Mouse (Mus musculus) CH12.LX (cell line): ENCODE results near the gene Adcy5. TPM values are rescaled to one million over a fixed set of nuclear protein-coding genes. Genes with fewer than 3 reads are reported as not detected.

ENCODE experiments used
- DNase-seq: peaks from one replicate; pipeline ENCODE4 v3.0.0-alpha.2; 2013; ENCODE audit errors: extremely low read depth
- H3K27ac ChIP-seq: 2 replicates; pipeline ENCODE4 v1.5.1; 2012; ENCODE audit warnings: low read depth, mild to moderate bottlenecking, control low read depth, moderate library complexity; ENCODE audit not compliant: insufficient read depth
- H3K27me3 ChIP-seq: replicated peaks from 2 replicates; pipeline ENCODE3; 2012; ENCODE audit warnings: inconsistent platforms
- H3K36me3 ChIP-seq, 2 experiments: replicated peaks in 1 of 2; 2 replicates each; pipeline versions ENCODE3 to v1.6.1; 2012; ENCODE audit warnings: inconsistent platforms in 1 of 2, low read length in 1 of 2, mild to moderate bottlenecking in 1 of 2, mixed read lengths in 1 of 2, moderate library complexity in 1 of 2; ENCODE audit not compliant: control insufficient read depth in 1 of 2, insufficient read depth in 1 of 2
- H3K4me1 ChIP-seq, 2 experiments: 2 replicates each; pipeline ENCODE4 v1.6.1; 2012; ENCODE audit warnings: inconsistent platforms in 1 of 2, moderate library complexity in 1 of 2; ENCODE audit not compliant: insufficient read depth in 2 of 2, control insufficient read depth in 1 of 2
- H3K4me2 ChIP-seq: 2 replicates; pipeline ENCODE4 v1.6.1; 2012; ENCODE audit warnings: low read depth, mild to moderate bottlenecking, control low read depth; ENCODE audit not compliant: poor library complexity, insufficient read depth, severe bottlenecking
- H3K4me3 ChIP-seq, 3 experiments: fragments of 150-350 bp in 1 of 3; sonication (generic) in 1 of 3; replicated peaks in 1 of 3; 2 replicates each; pipeline versions ENCODE3 to v1.5.1; 2011 to 2012; ENCODE audit warnings: low read depth in 2 of 3, low read length in 2 of 3, mild to moderate bottlenecking in 2 of 3, moderate library complexity in 2 of 3, control low read depth in 1 of 3, improper control_type of control experiment in 1 of 3, inconsistent platforms in 1 of 3, mixed read lengths in 1 of 3; ENCODE audit not compliant: poor library complexity in 1 of 3
- H3K79me2 ChIP-seq: replicated peaks from 2 replicates; pipeline ENCODE4 v1.6.1; 2012; ENCODE audit warnings: mild to moderate bottlenecking, moderate library complexity; ENCODE audit not compliant: control insufficient read depth, poor library complexity, insufficient read depth, severe bottlenecking; ENCODE audit errors: extremely low read depth
- H3K9ac ChIP-seq: 2 replicates; pipeline ENCODE4 v1.6.1; 2012; ENCODE audit warnings: low read depth, mild to moderate bottlenecking, control low read depth, moderate library complexity; ENCODE audit not compliant: insufficient read depth
- H3K9me3 ChIP-seq: replicated peaks from 2 replicates; pipeline ENCODE3; 2012; ENCODE audit warnings: low read length, inconsistent platforms, mixed read lengths
- BHLHE40 ChIP-seq: IDR thresholded peaks from 2 replicates; pipeline ENCODE4 v1.6.1; 2011; ENCODE audit warnings: mild to moderate bottlenecking, low read depth, low read length, improper control_type of control experiment
- CHD1 ChIP-seq: IDR thresholded peaks from 2 replicates; pipeline ENCODE4 v1.6.1; 2012; ENCODE audit warnings: low read depth, low read length, improper control_type of control experiment, inconsistent platforms
- CTCF ChIP-seq, 2 experiments: IDR thresholded peaks in 1 of 2; conservative IDR thresholded peaks in 1 of 2; 2 replicates each; pipeline ENCODE4 v1.5.1; 2011 to 2012; ENCODE audit warnings: low read depth in 2 of 2, low read length in 2 of 2, improper control_type of control experiment in 1 of 2, inconsistent platforms in 1 of 2, mild to moderate bottlenecking in 1 of 2, moderate library complexity in 1 of 2
- E2F4 ChIP-seq: IDR thresholded peaks from 2 replicates; pipeline ENCODE4 v1.6.1; 2011; ENCODE audit warnings: low read depth, low read length, improper control_type of control experiment; ENCODE audit not compliant: insufficient replicate concordance
- GABPA ChIP-seq: IDR thresholded peaks from 2 replicates; pipeline ENCODE4 v1.6.1; 2012; ENCODE audit warnings: low read depth, low read length, improper control_type of control experiment, inconsistent platforms; ENCODE audit not compliant: insufficient replicate concordance
- JUN ChIP-seq: IDR thresholded peaks from 2 replicates; pipeline ENCODE4 v1.6.1; 2011; ENCODE audit warnings: low read depth, mild to moderate bottlenecking, low read length, improper control_type of control experiment, moderate library complexity; ENCODE audit not compliant: insufficient read depth
- JUND ChIP-seq: conservative IDR thresholded peaks from 2 replicates; pipeline ENCODE4 v1.6.1; 2011; ENCODE audit warnings: low read depth, low read length, improper control_type of control experiment
- KAT2A ChIP-seq: IDR thresholded peaks from 2 replicates; pipeline ENCODE4 v1.6.1; 2012; ENCODE audit warnings: low read length, improper control_type of control experiment, inconsistent platforms; ENCODE audit not compliant: insufficient replicate concordance
- MAFK ChIP-seq: IDR thresholded peaks from 2 replicates; pipeline ENCODE4 v1.6.1; 2011; ENCODE audit warnings: low read length, improper control_type of control experiment; ENCODE audit not compliant: insufficient replicate concordance
- MEF2A ChIP-seq: IDR thresholded peaks from 2 replicates; pipeline ENCODE4 v1.6.1; 2014; ENCODE audit warnings: low read depth, mild to moderate bottlenecking, inconsistent platforms, low read length, improper control_type of control experiment, borderline replicate concordance
- MYC ChIP-seq: IDR thresholded peaks from 2 replicates; pipeline ENCODE4 v1.6.1; 2011; ENCODE audit warnings: low read depth, mild to moderate bottlenecking, improper control_type of control experiment, low read length
- NELFE ChIP-seq: IDR thresholded peaks from 2 replicates; pipeline ENCODE4 v1.6.1; 2011; ENCODE audit warnings: low read depth, low read length, improper control_type of control experiment
- NRF1 ChIP-seq: IDR thresholded peaks from 2 replicates; pipeline ENCODE4 v1.6.1; 2014; ENCODE audit warnings: low read depth, mild to moderate bottlenecking, inconsistent platforms, low read length, improper control_type of control experiment, moderate library complexity
- POLR2A ChIP-seq: IDR thresholded peaks from 2 replicates; pipeline ENCODE4 v1.6.1; 2011; ENCODE audit warnings: low read depth, mild to moderate bottlenecking, improper control_type of control experiment, low read length
- POLR2AphosphoS2 ChIP-seq: IDR thresholded peaks from 2 replicates; pipeline ENCODE4 v1.6.1; 2011; ENCODE audit warnings: low read depth, low read length, improper control_type of control experiment
- SIN3A ChIP-seq: IDR thresholded peaks from 2 replicates; pipeline ENCODE4 v1.6.1; 2012; ENCODE audit warnings: low read length, improper control_type of control experiment, inconsistent platforms
- ZC3H11A ChIP-seq: IDR thresholded peaks from 2 replicates; pipeline ENCODE4 v1.6.1; 2012; ENCODE audit warnings: low read depth, mild to moderate bottlenecking, inconsistent platforms, low read length, improper control_type of control experiment
- ZKSCAN1 ChIP-seq: IDR thresholded peaks from 2 replicates; pipeline ENCODE4 v1.6.1; 2012; ENCODE audit warnings: low read depth, inconsistent platforms, low read length, improper control_type of control experiment, borderline replicate concordance
- dilution Hi-C: fragments of 300-500 bp; cut with MboI; formaldehyde crosslinking; loops from 2 replicates; pipeline ENCODE4 v1.14.3; 2020; ENCODE audit warnings: low sequenced_read_pairs; ENCODE audit not compliant: extremely low pct_unique_long_range_greater_than_20kb, extremely low pct_ligation_motif_present
- in situ Hi-C: fragments of 300-500 bp; cut with MboI; formaldehyde crosslinking; loops from 3 replicates; pipeline ENCODE4 v1.14.3; 2019; ENCODE audit warnings: low sequenced_read_pairs, low pct_ligation_motif_present, low pct_unique_long_range_greater_than_20kb, mixed read lengths
- polyA plus RNA-seq: library from polyadenylated mRNA; unstranded; fragments of >175 nt; gene quantifications from 2 replicates; pipeline ENCODE4 v1.2.1, GENCODE M21; 2012; ENCODE audit warnings: low read depth; ENCODE audit not compliant: insufficient read length
- total RNA-seq, 2 experiments: library from RNA; depleted of rRNA; stranded (reverse); fragments of 300-350 nt in 1 of 2; fragments of >200 nt in 1 of 2; gene quantifications; 2 replicates each; pipeline ENCODE4 v1.2.3; 2012 to 2014

The Adcy5 gene
- total and polyA plus RNA-seq, 3 experiments = 0.04 TPM; not detected in 2

DNA sequence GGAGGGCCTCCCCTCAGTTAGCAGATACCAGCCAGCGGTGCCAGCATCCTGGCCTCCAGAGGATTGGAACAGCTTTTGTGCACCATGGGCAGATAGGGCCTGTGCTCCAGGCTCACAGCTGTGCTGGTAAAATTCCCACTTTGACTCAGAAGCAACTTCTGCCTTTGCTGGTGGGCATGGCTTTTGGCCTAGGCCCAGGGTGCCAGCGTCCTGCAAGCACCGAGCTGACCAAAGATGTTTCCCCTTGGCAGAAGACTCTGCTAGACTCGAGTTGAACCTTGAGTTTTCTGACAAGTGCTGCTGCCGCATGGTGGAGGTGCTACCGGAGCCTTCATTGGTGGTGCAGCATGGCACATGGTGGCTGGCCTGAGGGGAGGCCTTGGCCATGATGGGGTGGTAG, 149.0 kb downstream of the Adcy5 start:
- in situ Hi-C loops (no loop called here), dilution Hi-C loops (no loop called here)
- TF ChIP-seq ZC3H11A = no peak
- no peak for TF ChIP-seq MYC
- TF ChIP-seq JUN = no peak
- no peak for TF ChIP-seq GABPA
- no peak for TF ChIP-seq SIN3A
- no peak overlapping the region for H3K27ac ChIP-seq
- H3K36me3 ChIP-seq = peaks cover 0 to 3% of the 10 kb centered on the region in 2 experiments
- H3K79me2 ChIP-seq = no peaks in the 10 kb centered on the region
- no peak overlapping the region for H3K4me2 ChIP-seq
- H3K27me3 ChIP-seq = no peaks in the 10 kb centered on the region
- no peaks in the 10 kb centered on the region for H3K9me3 ChIP-seq
- no peak for DNase-seq
- no peaks in the 10 kb centered on the region for H3K4me1 ChIP-seq
- no peak overlapping the region for H3K4me3 ChIP-seq
- H3K9ac ChIP-seq = no peak overlapping the region

DNA sequence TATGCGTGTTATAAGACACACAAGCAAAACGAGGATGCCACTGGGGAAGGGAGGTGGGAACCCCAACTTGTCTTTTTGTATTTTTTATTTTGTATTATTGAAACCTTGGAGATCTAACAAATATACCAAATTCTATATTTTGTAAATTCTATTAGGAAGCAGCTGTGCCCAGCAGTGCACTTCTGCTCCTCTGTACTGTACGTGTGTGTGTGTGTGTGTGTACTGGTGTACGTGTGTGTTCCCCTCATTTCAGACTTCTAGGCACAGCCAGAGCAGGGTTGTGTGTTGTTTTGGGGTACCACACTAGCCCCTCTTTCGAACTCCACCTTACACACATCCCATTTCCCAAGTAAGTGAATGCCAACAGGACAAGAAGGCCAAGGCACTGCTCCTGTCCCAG, 149.7 kb downstream of the Adcy5 start:
- dilution Hi-C loops = no loop called here
- in situ Hi-C loops = no loop called here
- no peaks in the 10 kb centered on the region for H3K4me1 ChIP-seq
- no peaks in the 10 kb centered on the region for H3K9me3 ChIP-seq
- no peak for DNase-seq
- no peaks in the 10 kb centered on the region for H3K79me2 ChIP-seq
- H3K27ac ChIP-seq = no peak overlapping the region
- no peaks in the 10 kb centered on the region for H3K27me3 ChIP-seq
- H3K4me3 ChIP-seq = no peak overlapping the region
- TF ChIP-seq E2F4 (no peak), NELFE (no peak), CHD1 (no peak), ZKSCAN1 (no peak), MEF2A (no peak), NRF1 (no peak), KAT2A (no peak), POLR2A (no peak), JUND (no peak), CTCF (conservative IDR thresholded peaks at IDR 0.05 in 1 of 2, IDR thresholded peaks at IDR 0.05 in 1 of 2; ENCODE audit: low read depth in 2 of 2, low read length in 2 of 2) (no peak), MAFK (no peak), BHLHE40 (no peak), POLR2AphosphoS2 (no peak)
- TF ChIP-seq, all 38 proteins: peak for 0
- Histone ChIP-seq H3K9ac (no peak overlapping the region), H3K36me3 (peaks cover 0 to 3% of the 10 kb centered on the region in 2 experiments), H3K4me2 (no peak overlapping the region)
